Mouse (Mus musculus) heart, postnatal 36 days (tissue): ENCODE results near the gene Pcgf6. TPM values are rescaled to one million over a fixed set of nuclear protein-coding genes. Genes with fewer than 3 reads are reported as not detected.

ENCODE experiments used
- DNase-seq, 2 experiments: peaks; one replicate each; pipeline ENCODE4 v3.0.0; 2021 to 2022
- intact Hi-C: fragments of 180-260 bp; cut with DNase I; formaldehyde crosslinking; loops from one replicate; pipeline ENCODE4 v1.15.1; 2025
- total RNA-seq, 2 experiments: library from RNA; stranded (reverse); gene quantifications; 2 replicates each; pipeline ENCODE4 v1.2.3; 2021

Pcgf6 gene
- total RNA-seq, result 1 to 10 TPM; 3.0 to 3.4 TPM

DNA sequence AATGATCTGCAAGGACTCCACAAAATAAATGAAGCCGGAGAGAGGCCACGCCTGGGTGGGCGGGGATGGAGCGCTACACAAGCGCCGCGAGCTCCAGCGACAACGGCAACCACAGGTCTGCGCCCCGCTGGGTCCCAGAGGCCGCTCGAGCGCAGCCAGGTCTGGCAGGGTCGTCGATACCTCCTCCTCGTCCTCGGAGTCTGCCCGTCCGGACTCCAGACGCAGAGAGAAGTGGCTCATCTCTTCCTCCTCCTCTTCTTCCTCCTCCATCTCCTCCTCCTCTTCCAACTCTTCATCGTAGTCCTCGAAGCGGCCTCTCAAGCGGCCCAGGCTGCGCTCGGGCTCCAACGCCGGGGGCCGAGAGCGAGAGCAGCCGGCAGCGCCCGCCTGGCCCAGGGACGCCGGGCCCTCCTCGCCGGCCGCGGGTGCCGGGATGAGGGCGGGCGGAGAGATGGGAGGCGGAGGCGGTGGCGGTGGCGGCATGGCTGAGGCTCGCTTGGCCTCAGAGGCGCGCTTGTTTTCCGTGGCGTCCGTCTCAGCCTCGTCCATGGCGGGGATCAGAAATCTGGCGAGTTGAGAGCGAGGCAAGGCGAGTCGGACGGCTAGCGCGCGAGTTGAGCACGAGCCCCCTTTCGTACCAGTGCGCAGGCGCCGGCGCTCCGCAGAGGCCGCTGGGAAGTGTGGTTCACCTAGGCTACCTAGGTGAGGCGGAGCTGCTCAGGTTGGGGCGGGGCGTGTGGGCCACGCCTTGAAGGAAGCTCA lies at the start of gene Pcgf6:
TSS of gene Pcgf6 (minus strand) at position 636 of the 762 bp plus-strand sequence.
- peak; percentile 71 to 76 for DNase-seq
- intact Hi-C loops, result no loop called here

DNA sequence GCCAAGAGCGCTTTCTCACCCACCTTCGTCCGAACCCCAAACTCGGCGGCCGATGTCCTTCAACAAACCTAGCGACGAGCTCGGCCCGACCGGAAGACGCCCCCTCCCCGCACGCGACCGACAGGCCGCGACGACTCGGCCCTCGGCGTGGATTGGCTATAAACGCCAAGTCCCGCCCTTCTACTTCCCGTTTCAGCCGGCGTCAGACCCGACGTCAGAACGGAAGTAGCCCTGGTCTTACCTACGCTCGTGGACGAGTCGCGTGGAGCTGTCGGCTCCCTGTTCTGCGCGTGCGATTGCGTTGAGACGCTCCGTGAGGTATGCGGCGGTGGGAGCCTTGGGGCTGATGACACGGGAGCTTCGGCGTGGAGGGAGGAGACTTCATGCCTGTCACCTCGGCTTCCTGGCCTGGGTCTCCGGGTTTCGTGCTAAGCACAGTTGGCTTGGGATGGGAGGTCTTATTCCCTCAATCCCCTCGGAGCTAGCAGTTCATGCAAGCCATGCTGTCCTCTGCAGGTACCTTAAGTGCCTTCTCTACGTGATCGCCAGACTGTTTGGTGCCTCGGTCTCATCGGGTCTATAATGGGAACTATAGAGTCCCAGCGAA lies 39.9 kb upstream of the Pcgf6 start, which contains the start of the genes Usmg5 and Pdcd11:
TSS of gene Usmg5 (minus strand) at position 98 of the 607 bp plus-strand sequence.
TSS of gene Pdcd11 (plus strand) at position 219 of the 607 bp plus-strand sequence.
- peak; percentile 94 to 96 for DNase-seq
- intact Hi-C loops, result loop anchor here (1.0 kb wide), 1 partner anchor 22 kb away; no protein-coding TSS in a partner anchor

GRCm38 (mm10) chr19:47089718-47090525 lies 39.2 kb upstream of the Pcgf6 start:
- DNase-seq, result no peak
- intact Hi-C loops, result loop anchor here (1.0 kb wide), 1 partner anchor 22 kb away; no protein-coding TSS in a partner anchor

DNA sequence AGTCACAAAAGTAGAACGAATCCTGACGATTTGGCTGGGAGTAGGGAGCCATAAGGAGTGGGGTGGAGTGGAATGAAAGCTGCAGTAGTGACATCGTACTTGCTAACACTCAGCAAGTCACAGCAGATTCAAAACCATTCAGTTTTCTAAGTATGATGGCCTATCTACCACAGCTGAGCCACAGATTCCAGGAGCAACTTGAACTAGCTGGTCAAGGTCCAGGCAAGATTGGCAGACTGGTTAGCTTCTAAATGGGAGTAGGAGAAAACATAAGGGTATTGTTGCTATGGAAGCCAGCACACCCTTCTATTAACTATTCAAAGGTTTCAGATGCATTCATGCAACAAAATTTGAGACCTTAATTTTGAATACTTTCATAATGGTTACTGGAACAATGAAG lies 37.5 kb upstream of the Pcgf6 start:
- DNase-seq, result no peak
- intact Hi-C loops, result no loop called here

DNA sequence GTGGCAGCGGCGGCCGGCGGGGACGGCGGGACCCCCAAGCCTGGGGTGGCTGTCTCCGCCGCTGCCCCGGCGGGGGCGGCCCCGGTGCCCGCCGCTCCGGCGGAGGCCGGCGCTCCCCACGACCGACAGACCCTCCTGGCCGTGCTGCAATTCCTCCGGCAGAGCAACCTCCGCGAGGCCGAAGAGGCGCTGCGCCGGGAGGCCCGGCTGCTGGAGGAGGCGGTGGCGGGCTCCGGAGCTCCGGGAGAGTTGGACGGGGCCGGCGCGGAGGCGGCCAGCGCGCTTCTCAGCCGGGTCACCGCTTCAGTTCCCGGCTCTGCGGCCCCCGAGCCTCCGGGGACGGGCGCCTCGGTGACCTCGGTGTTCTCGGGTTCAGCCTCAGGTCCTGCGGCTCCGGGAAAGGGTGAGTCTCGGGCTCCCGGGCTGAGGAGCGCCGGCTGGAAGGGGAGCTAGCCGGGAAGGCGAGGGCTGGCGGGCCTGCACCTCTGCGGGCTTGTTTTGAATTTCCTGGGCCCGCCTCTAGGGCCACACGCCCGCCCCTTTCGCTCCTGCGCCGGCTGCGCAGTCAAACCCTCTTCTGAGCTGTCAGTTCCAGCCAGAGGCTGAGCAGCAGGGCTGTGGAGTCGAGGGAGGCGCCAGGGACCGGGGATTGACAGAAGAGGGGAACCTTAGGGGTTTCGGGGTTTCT lies 17.4 kb upstream of the Pcgf6 start:
- DNase-seq, result peak; percentile 82 to 83
- intact Hi-C loops, result loop anchor here (1.0 kb wide), 1 partner anchor 22 kb away; the partner anchor contains the start of genes Pdcd11 and Usmg5

DNA sequence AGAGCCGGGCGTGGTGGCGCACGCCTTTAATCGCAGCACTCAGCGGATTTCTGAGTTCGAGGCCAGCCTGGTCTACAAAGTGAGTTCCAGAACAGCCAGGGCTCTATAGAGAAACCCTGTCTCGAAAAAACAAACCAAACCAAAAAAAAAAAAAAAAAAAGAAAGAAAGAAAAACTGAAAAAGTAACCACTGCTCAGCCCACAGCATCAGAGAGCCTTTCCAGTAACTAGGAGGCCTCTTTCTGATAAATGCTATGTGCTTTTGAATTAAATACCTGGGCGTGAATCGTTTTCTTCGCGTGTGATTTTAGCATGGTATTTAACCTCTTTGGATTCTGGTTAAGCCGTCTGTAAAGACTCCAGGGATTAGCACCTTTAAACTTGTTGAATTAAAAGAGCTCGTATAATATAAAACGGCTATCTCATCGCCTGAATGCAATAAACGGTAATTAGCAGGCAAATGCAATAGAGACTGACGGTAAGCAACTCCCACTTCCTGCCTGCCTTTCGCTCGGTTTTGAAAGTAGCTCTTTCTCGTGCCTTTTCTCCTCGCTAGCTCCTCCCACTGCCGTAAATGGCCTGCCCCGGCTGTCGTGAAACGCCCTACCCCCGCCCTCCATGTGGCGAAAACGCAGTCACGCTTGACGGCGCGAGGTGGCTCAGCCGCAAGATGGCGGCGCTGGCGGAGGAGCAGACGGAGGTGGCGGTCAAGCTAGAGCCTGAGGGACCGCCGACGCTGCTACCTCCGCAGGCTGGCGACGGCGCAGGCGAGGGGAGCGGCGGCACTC lies 16.6 kb upstream of the Pcgf6 start, which contains the start of gene Taf5:
TSS of gene Taf5 (plus strand) at position 651 of the 787 bp plus-strand sequence.
- intact Hi-C loops, result no loop called here
- peak; percentile 95 to 96 for DNase-seq

DNA sequence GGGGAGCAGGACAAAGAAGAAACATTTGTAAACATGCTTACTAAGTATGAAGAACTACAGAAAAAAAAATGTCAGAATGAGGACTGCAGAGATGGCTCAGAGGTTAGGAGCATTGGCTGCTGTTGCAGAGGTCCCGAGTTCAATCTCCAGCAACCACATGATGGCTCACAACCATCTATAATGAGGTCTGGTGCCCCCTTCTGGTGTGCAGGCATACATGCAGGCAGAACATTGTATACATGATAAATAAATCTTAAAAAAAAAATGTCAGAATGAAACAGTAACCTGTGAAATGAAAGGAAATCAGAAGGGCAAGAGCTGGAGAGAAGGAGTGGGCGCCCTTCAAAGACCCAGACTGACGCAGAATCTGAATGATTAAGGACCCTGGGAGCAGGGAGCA lies 15.2 kb upstream of the Pcgf6 start:
- DNase-seq, result no peak
- intact Hi-C loops, result no loop called here

- DNase-seq, result no peak
- intact Hi-C loops, result no loop called here
These were observed 7.0 kb upstream of the Pcgf6 start for GRCm38 (mm10) chr19:47057684-47058083.

- DNase-seq, result no peak
- intact Hi-C loops, result no loop called here
These were observed 2.8 kb upstream of the Pcgf6 start for GRCm38 (mm10) chr19:47053471-47053870.

DNA sequence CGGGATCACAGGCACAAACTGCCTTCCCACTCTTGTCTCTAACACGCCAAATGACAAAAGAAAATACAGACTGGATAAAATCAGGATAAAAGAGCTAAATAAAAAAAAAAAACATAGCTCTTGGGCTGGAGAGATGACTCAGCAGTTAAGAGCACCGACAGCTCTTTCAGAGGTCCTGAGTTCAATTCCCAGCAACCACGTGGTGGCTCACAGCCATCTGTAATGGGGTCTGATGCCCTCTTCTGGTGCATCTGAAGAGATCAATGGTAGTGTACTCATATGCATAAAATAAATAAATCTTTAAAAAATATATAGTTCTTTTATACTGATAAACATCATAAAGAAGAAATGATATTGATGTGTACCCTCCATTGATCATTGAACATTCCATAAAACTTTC lies 2.2 kb upstream of the Pcgf6 start:
- DNase-seq, result no peak
- intact Hi-C loops, result no loop called here

DNA sequence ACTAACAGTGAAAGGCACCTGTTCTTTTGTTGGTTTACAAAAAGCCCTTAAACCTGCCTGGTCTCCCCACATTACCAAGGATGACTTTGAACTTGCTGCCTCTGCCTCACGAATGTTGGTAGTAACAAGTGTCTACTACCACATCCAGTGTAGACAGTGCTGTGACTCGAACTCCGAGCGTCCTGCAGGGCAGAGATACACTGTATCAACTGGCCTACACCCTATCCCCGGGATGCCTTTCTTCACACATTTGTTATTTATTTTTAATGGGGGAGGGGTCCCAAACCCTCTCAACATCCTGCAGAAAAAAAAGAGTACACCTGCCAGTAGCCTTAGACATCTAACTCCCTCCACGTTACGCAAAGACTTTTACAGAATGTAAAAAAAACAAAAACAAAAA lies 866 bp downstream of the Pcgf6 start:
- intact Hi-C loops, result no loop called here
- no peak for DNase-seq

- no peak for DNase-seq
- intact Hi-C loops, result no loop called here
These were observed 1.6 kb downstream of the Pcgf6 start for GRCm38 (mm10) chr19:47049061-47049460.

- DNase-seq, result no peak
- intact Hi-C loops, result no loop called here
These were observed 3.4 kb downstream of the Pcgf6 start for GRCm38 (mm10) chr19:47047236-47047833.

DNA sequence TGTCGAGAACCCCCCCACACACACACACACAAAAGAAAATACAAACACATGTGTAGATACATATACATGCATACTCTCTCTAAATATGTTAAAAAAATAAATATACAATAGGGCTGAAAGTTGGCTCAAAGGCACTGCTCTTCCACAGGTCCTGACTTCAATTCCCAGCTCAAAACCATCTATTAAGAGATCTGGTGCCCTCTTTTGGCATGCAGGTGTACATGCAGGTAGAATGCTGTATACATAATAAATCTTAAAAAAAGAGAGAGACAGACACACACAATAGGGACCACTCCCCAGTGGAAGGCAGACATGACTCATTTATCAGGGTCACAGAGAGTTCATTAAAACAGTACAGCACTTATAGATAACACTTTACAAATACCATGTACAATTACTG lies 4.4 kb downstream of the Pcgf6 start:
- DNase-seq, result no peak
- intact Hi-C loops, result no loop called here

DNA sequence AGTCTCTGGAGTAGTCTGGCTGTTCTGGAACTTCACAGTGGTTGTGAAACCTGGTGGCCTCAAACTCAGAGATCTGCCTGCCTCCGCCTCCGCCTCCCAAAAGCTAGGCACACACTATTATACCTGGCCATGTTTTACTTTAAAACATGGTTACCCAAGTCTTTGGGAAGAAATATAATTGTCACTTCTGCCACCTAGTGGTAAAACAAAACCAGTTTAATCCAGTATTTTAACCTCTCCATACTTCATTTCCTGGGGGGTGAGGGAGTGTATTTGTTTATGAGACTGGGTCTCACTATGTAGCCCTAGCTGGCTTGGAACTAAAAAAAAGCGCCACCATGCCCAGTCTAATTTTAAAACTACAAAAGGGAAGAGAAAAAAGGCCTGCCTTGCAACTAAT lies 7.1 kb downstream of the Pcgf6 start:
- intact Hi-C loops, result loop anchor here (2.0 kb wide), 1 partner anchor 167 kb away; no protein-coding TSS in a partner anchor
- no peak for DNase-seq

GRCm38 (mm10) chr19:47040720-47041473 lies 9.8 kb downstream of the Pcgf6 start:
- no peak for DNase-seq
- intact Hi-C loops, result no loop called here

DNA sequence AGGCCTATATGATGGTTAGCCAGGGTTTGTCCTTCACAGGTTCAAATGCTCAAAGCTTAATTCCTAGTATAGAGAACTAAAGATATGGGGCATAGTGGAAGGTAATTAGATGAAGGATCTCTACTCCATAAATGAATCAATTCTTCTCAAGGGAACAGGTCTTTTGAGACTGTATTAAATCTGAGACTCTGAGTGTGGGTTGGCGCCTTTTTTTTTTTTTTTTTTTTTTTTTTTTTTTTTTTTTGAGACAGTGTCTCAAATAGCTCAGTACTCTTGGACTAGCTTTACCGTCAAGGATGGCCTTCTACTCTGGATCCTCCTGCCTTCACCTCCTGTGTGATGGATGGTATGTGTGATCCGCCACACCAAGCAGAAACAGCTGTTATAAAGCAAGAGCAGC lies 14.1 kb downstream of the Pcgf6 start:
- DNase-seq, result no peak
- intact Hi-C loops, result no loop called here

DNA sequence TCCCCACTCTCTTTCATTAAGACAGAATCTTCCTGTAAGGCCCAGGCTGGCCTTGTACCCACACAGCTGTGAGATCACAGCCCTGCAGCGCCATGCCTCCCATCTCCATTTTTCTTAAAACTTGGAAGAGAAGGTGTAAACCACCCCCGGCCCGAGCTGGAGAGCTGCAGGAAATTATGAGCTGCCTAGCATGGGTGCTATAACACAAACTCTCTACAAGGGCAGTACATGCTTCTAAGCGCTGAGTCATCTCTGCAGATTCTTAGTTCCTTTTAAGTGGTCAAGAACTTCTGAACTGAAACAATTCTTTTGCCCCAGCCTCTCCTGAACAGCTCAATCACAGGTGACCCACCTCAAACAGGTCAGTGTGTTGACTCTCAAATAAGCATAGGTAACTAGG lies 15.8 kb downstream of the Pcgf6 start:
- intact Hi-C loops, result no loop called here
- no peak for DNase-seq
